Mouse (Mus musculus): Measurements from ENCODE around the gene Actn2. TPM values are rescaled to one million over a fixed set of nuclear protein-coding genes. Genes with fewer than 3 reads are reported as not detected.

Gene Actn2
- polyA plus RNA-seq, 1 experiment from 2014 or later: 129 TPM

DNA sequence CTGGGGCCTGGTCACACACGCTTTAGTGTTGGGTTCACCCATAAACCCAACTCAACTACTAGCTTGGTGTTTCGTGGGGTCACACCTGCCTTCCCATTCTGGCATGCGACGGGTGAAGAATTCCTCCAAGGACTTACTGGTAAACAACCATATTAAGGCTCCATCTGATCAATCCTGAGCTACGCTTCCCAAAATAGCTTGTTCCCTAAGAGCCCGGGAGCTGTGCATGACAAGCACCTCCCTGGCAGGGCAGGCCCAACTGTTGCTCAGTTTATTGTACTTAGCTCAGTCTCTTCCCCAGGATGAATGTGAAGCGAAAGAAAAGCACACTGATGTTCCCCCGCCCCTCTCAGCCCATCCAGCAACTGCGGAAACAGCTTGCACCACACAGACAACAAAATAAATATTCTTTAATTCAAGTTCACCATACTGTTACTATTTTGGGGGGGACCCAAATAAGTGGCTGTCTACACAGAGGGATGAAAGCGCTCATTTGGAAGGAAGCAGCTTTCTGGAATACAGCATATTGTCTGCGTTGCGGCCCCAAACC, 17.4 kb downstream of the Actn2 start:
- WGBS: 87% methylated on average over 12 of the region's 12 CpGs
- Histone ChIP-seq H3K4me1 (ENCODE audit: control insufficient read depth, insufficient read depth, low read length) (no peaks in the 10 kb centered on the region), H3K4me2 (ENCODE audit: low read depth, low read length) (no peak overlapping the region), H3K9me3 (replicated peaks; ENCODE audit: control insufficient read depth, low read length) (no peaks in the 10 kb centered on the region), H3K27me3 (ENCODE audit: control insufficient read depth, insufficient read depth, low read length) (no peaks in the 10 kb centered on the region), H3K4me3 (replicated peaks; ENCODE audit: low read length) (no peak overlapping the region), H3K9ac (ENCODE audit: low read length) (no peak overlapping the region), H3K36me3 (ENCODE audit: control insufficient read depth, insufficient read depth, low read length) (no peaks in the 10 kb centered on the region), H3K27ac (ENCODE audit: low read length) (no peak overlapping the region)
- ATAC-seq (ENCODE audit: insufficient read depth, low FRiP score): no peak

DNA sequence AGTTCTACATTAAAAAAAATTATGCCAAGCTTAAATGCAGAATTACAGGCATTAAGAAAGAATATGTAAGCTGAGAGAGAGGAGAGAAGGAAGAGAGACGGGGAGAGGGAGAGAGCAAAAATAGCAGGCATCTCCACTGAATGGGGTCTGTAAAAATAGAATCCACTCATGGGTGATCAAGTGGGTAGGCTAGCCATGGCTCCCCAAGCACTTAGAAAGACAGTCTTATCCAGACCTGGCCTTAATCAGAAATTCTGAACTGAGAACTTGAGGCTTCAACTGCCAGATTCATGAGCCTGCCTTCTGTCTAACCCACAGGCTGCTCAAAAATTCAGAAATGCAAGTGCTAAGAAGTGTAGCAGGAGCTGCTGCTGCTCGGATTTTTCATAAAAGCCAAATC, 20.4 kb downstream of the Actn2 start:
- Histone ChIP-seq H3K36me3 (ENCODE audit: control insufficient read depth, insufficient read depth, low read length) (no peaks in the 10 kb centered on the region), H3K4me2 (ENCODE audit: low read depth, low read length) (no peak overlapping the region), H3K27me3 (ENCODE audit: control insufficient read depth, insufficient read depth, low read length) (no peaks in the 10 kb centered on the region), H3K9ac (ENCODE audit: low read length) (no peak overlapping the region), H3K4me1 (ENCODE audit: control insufficient read depth, insufficient read depth, low read length) (no peaks in the 10 kb centered on the region), H3K4me3 (replicated peaks; ENCODE audit: low read length) (no peak overlapping the region), H3K27ac (ENCODE audit: low read length) (no peak overlapping the region), H3K9me3 (replicated peaks; ENCODE audit: control insufficient read depth, low read length) (no peaks in the 10 kb centered on the region)
- no peak for ATAC-seq (ENCODE audit: insufficient read depth, low FRiP score)
- WGBS: 55% methylated on average over 2 of the region's 2 CpGs

DNA sequence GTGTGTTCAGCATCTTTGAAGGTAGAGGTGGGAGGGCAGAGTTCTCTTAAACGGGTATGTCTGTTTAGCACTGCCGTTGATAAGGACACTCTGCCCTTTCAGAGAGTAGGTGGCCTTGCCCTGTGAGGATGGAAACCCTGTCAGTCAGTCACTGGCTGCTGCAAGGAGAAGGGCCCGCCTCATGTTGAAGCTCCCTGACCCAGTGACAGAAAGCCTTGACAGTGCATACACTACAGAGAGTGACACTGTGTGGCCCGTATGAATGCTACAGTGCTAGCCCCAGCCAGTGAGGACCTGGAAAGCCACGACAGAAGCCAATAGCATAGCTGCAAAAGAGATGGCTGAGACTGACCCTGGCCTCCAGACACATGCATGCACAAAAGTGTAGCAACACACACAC, 22.5 kb downstream of the Actn2 start:
- no peaks in the 10 kb centered on the region for H3K4me1 ChIP-seq (ENCODE audit: control insufficient read depth, insufficient read depth, low read length)
- no peak overlapping the region for H3K4me2 ChIP-seq (ENCODE audit: low read depth, low read length)
- ATAC-seq (ENCODE audit: insufficient read depth, low FRiP score): no peak
- H3K27me3 ChIP-seq (ENCODE audit: control insufficient read depth, insufficient read depth, low read length): no peaks in the 10 kb centered on the region
- H3K36me3 ChIP-seq (ENCODE audit: control insufficient read depth, insufficient read depth, low read length): no peaks in the 10 kb centered on the region
- no peak overlapping the region for H3K27ac ChIP-seq (ENCODE audit: low read length)
- H3K4me3 ChIP-seq (replicated peaks; ENCODE audit: low read length): no peak overlapping the region
- 58% methylated on average over 5 of the region's 5 CpGs for WGBS
- no peak overlapping the region for H3K9ac ChIP-seq (ENCODE audit: low read length)
- H3K9me3 ChIP-seq (replicated peaks; ENCODE audit: control insufficient read depth, low read length): no peaks in the 10 kb centered on the region

- Histone ChIP-seq H3K36me3 (ENCODE audit: control insufficient read depth, insufficient read depth, low read length) (no peaks in the 10 kb centered on the region), H3K27me3 (ENCODE audit: control insufficient read depth, insufficient read depth, low read length) (no peaks in the 10 kb centered on the region), H3K4me1 (ENCODE audit: control insufficient read depth, insufficient read depth, low read length) (no peaks in the 10 kb centered on the region), H3K9ac (ENCODE audit: low read length) (no peak overlapping the region), H3K27ac (ENCODE audit: low read length) (no peak overlapping the region), H3K4me2 (ENCODE audit: low read depth, low read length) (no peak overlapping the region), H3K9me3 (replicated peaks; ENCODE audit: control insufficient read depth, low read length) (no peaks in the 10 kb centered on the region), H3K4me3 (replicated peaks; ENCODE audit: low read length) (no peak overlapping the region)
- WGBS: 46% methylated on average over 6 of the region's 6 CpGs
- no peak for ATAC-seq (ENCODE audit: insufficient read depth, low FRiP score)
Measured at GRCm38 (mm10) chr13:12317191-12317765, 23.3 kb downstream of the Actn2 start.

DNA sequence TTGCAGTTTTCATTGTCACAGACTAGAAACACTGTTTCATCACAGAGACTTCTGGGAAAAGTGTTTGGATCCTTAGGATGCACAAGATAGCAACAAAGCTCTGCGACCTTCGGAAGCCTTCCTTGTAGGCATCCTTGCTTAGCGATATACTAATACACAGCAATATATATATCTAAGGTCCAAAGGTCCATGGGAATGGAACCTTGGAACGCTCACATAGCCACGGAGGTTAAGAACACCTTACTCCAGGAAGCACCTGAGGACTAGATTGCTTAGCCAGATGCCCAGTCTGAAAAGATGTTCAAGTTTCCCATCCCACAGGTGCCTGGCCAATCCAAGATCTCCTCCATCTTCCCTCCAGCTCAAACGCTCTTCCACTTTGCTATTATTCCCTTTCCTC, 26.4 kb downstream of the Actn2 start:
- H3K36me3 ChIP-seq (ENCODE audit: control insufficient read depth, insufficient read depth, low read length): no peaks in the 10 kb centered on the region
- no peak overlapping the region for H3K4me3 ChIP-seq (replicated peaks; ENCODE audit: low read length)
- no peak overlapping the region for H3K4me2 ChIP-seq (ENCODE audit: low read depth, low read length)
- no peak overlapping the region for H3K9ac ChIP-seq (ENCODE audit: low read length)
- ATAC-seq (ENCODE audit: insufficient read depth, low FRiP score): no peak
- 0 out of 2 replicates have a peak, but pooled peaks cover 3% of the 10 kb centered on the region for H3K4me1 ChIP-seq (ENCODE audit: control insufficient read depth, insufficient read depth, low read length)
- no peak overlapping the region for H3K27ac ChIP-seq (ENCODE audit: low read length)
- WGBS: 92% methylated on average over 6 of the region's 6 CpGs
- H3K27me3 ChIP-seq (ENCODE audit: control insufficient read depth, insufficient read depth, low read length): no peaks in the 10 kb centered on the region
- H3K9me3 ChIP-seq (replicated peaks; ENCODE audit: control insufficient read depth, low read length): no peaks in the 10 kb centered on the region

GRCm38 (mm10) chr13:12311930-12312492, 28.5 kb downstream of the Actn2 start:
- H3K36me3 ChIP-seq (ENCODE audit: control insufficient read depth, insufficient read depth, low read length): no peaks in the 10 kb centered on the region
- no peaks in the 10 kb centered on the region for H3K9me3 ChIP-seq (replicated peaks; ENCODE audit: control insufficient read depth, low read length)
- no peak overlapping the region for H3K27ac ChIP-seq (ENCODE audit: low read length)
- WGBS: 54% methylated on average over 10 of the region's 10 CpGs
- no peaks in the 10 kb centered on the region for H3K27me3 ChIP-seq (ENCODE audit: control insufficient read depth, insufficient read depth, low read length)
- peak; percentile 22; the same call in 1 of the 2 replicates for ATAC-seq (ENCODE audit: insufficient read depth, low FRiP score)
- no peak overlapping the region for H3K9ac ChIP-seq (ENCODE audit: low read length)
- 0 out of 2 replicates have a peak, but pooled peaks cover 3% of the 10 kb centered on the region for H3K4me1 ChIP-seq (ENCODE audit: control insufficient read depth, insufficient read depth, low read length)
- H3K4me3 ChIP-seq (replicated peaks; ENCODE audit: low read length): no peak overlapping the region
- H3K4me2 ChIP-seq (ENCODE audit: low read depth, low read length): no peak overlapping the region

GRCm38 (mm10) chr13:12311371-12311770, 29.2 kb downstream of the Actn2 start:
- ATAC-seq (ENCODE audit: insufficient read depth, low FRiP score): no peak
- Histone ChIP-seq H3K27me3 (ENCODE audit: control insufficient read depth, insufficient read depth, low read length) (no peaks in the 10 kb centered on the region), H3K36me3 (ENCODE audit: control insufficient read depth, insufficient read depth, low read length) (no peaks in the 10 kb centered on the region), H3K27ac (ENCODE audit: low read length) (no peak overlapping the region), H3K4me3 (replicated peaks; ENCODE audit: low read length) (no peak overlapping the region), H3K4me2 (ENCODE audit: low read depth, low read length) (no peak overlapping the region), H3K9ac (ENCODE audit: low read length) (no peak overlapping the region), H3K9me3 (replicated peaks; ENCODE audit: control insufficient read depth, low read length) (no peaks in the 10 kb centered on the region), H3K4me1 (ENCODE audit: control insufficient read depth, insufficient read depth, low read length) (0 out of 2 replicates have a peak, but pooled peaks cover 3% of the 10 kb centered on the region)
- 70% methylated on average over 4 of the region's 4 CpGs for WGBS

DNA sequence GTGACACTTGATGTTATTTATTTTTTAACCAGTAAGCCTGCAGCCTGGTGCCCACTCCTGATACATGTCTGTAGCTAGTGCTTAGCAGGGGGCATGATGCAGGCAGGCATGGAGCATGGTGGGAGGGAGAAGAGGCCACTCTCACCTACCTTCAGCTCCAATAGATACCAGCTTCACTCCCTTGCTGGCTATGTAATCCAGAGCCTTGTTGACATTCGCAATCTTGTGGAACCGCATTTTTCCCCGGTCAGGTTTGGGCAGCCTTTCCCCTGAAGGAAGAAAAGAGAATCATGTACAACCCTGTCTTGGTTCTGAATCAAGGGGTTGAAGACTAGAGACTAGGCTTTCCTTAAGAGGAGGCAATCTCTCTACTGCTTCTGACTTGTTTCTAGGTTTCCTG, 31.1 kb downstream of the Actn2 start:
- peak; percentile 51; the same call in 1 of the 2 replicates for ATAC-seq (ENCODE audit: insufficient read depth, low FRiP score)
- H3K27me3 ChIP-seq (ENCODE audit: control insufficient read depth, insufficient read depth, low read length): no peaks in the 10 kb centered on the region

DNA sequence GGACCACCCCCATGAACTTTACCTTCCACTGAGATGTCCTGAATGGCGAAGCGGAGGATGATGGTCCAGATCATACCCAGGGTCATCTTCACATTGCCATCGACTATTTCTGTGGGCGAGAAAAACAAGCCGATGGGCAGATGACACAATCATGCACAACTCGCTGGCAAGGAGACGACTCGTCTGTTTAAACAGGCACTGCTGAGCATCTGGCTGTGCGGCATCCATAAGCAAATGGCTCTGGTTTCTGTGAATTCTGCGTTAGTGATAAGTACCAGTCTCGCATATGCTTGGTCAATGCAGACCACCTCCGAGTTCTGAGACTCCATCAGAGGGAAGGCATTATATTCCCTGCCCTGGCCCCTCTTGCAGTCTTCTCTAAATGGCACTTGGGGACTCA, 31.7 kb downstream of the Actn2 start:
- Histone ChIP-seq H3K9me3 (replicated peaks; ENCODE audit: control insufficient read depth, low read length) (no peaks in the 10 kb centered on the region), H3K9ac (ENCODE audit: low read length) (no peak overlapping the region), H3K27me3 (ENCODE audit: control insufficient read depth, insufficient read depth, low read length) (no peaks in the 10 kb centered on the region), H3K4me1 (ENCODE audit: control insufficient read depth, insufficient read depth, low read length) (0 out of 2 replicates have a peak, but pooled peaks cover 3% of the 10 kb centered on the region), H3K36me3 (ENCODE audit: control insufficient read depth, insufficient read depth, low read length) (no peaks in the 10 kb centered on the region), H3K4me3 (replicated peaks; ENCODE audit: low read length) (no peak overlapping the region), H3K27ac (ENCODE audit: low read length) (0 out of 2 replicates have a peak overlapping the region, but pooled peaks have one; percentile 16), H3K4me2 (ENCODE audit: low read depth, low read length) (no peak overlapping the region)
- ATAC-seq (ENCODE audit: insufficient read depth, low FRiP score): no peak
- WGBS: 83% methylated on average over 12 of the region's 12 CpGs

More for the DNA sequence above, 31.1 kb downstream of the Actn2 start:
- H3K9ac ChIP-seq (ENCODE audit: low read length): no peak overlapping the region
- no peak overlapping the region for H3K4me2 ChIP-seq (ENCODE audit: low read depth, low read length)
- 60% methylated on average over 3 of the region's 3 CpGs for WGBS
- no peaks in the 10 kb centered on the region for H3K36me3 ChIP-seq (ENCODE audit: control insufficient read depth, insufficient read depth, low read length)
- no peaks in the 10 kb centered on the region for H3K9me3 ChIP-seq (replicated peaks; ENCODE audit: control insufficient read depth, low read length)
- H3K27ac ChIP-seq (ENCODE audit: low read length): peak overlapping the region; percentile 56; the same call in 1 of the 2 replicates
- no peak overlapping the region for H3K4me3 ChIP-seq (replicated peaks; ENCODE audit: low read length)
- H3K4me1 ChIP-seq (ENCODE audit: control insufficient read depth, insufficient read depth, low read length): 0 out of 2 replicates have a peak, but pooled peaks cover 3% of the 10 kb centered on the region

Measured in stomach, embryonic 16.5 days (tissue).